Mouse (Mus musculus) liver, embryonic 14.5 days (tissue): ENCODE measurements at regions not wholly inside any gene's neighbourhood (a gene's known extent, or its start where the extent isn't known, plus 50 kb on each side); places are given as distances from the start of the nearest gene placed in this dataset.

Experiments used
- ATAC-seq: fragments of 200-750 bp; cut with Nextera tagmentation; 2 replicates; pipeline ENCODE4 v1.8.0; 2017; ENCODE audit warnings: moderate number of reproducible peaks, mild to moderate bottlenecking, moderate library complexity; ENCODE audit not compliant: insufficient read depth
- DNase-seq, 3 experiments: peaks; one replicate each; pipeline ENCODE4 v3.0.0-alpha.2; 2012 to 2013; ENCODE audit warnings: low read depth in 3 of 3, low spot score in 3 of 3
- H3K27ac ChIP-seq: fragments of 300-500 bp; sonication (generic); 2 replicates; pipeline ENCODE4 v1.5.1; 2014; ENCODE audit warnings: moderate library complexity, mild to moderate bottlenecking, control low read depth, inconsistent platforms
- H3K27me3 ChIP-seq: fragments of 300-500 bp; sonication (generic); 2 replicates; pipeline ENCODE4 v1.6.1; 2014; ENCODE audit warnings: mild to moderate bottlenecking, low read length, moderate library complexity; ENCODE audit not compliant: control insufficient read depth, insufficient read depth
- H3K36me3 ChIP-seq: fragments of 300-500 bp; sonication (generic); replicated peaks from 2 replicates; pipeline ENCODE4 v1.6.1; 2014; ENCODE audit warnings: low read depth; ENCODE audit not compliant: control insufficient read depth, insufficient read depth
- H3K4me1 ChIP-seq, 2 experiments: fragments of 200-500 bp in 1 of 2; fragments of 300-500 bp in 1 of 2; sonication (generic) in 1 of 2; replicated peaks; 2 replicates each; pipeline ENCODE4 v1.6.1; 2012 to 2014; ENCODE audit warnings: antibody characterized with exemption in 1 of 2, inconsistent platforms in 1 of 2, low read length in 1 of 2; ENCODE audit not compliant: control insufficient read depth in 2 of 2, insufficient read depth in 2 of 2
- H3K4me2 ChIP-seq: fragments of 300-500 bp; sonication (generic); 2 replicates; pipeline ENCODE4 v1.6.1; 2014; ENCODE audit warnings: low read depth, mild to moderate bottlenecking, control low read depth, moderate library complexity
- H3K4me3 ChIP-seq, 2 experiments: fragments of 200-500 bp in 1 of 2; fragments of 300-500 bp in 1 of 2; sonication (generic) in 1 of 2; 2 replicates each; pipeline ENCODE4 v1.5.1; 2012 to 2014; ENCODE audit warnings: low read depth in 2 of 2, low read length in 2 of 2, mild to moderate bottlenecking in 2 of 2, control low read depth in 1 of 2, inconsistent platforms in 1 of 2, moderate library complexity in 1 of 2; ENCODE audit not compliant: insufficient read depth in 1 of 2
- H3K9ac ChIP-seq: fragments of 300-500 bp; sonication (generic); replicated peaks from 2 replicates; pipeline ENCODE4 v1.6.1; 2014; ENCODE audit warnings: mild to moderate bottlenecking, control low read depth, moderate library complexity
- H3K9me3 ChIP-seq: fragments of 300-500 bp; sonication (generic); 2 replicates; pipeline ENCODE4 v1.6.1; 2016; ENCODE audit warnings: low read length, mixed read lengths; ENCODE audit not compliant: control insufficient read depth
- CTCF ChIP-seq: IDR thresholded peaks from 2 replicates; pipeline ENCODE4 v1.5.1; 2016; ENCODE audit warnings: antibody characterized with exemption, low read depth, control low read depth
- EP300 ChIP-seq: IDR thresholded peaks from 2 replicates; pipeline ENCODE4 v1.6.1; 2016; ENCODE audit warnings: antibody characterized with exemption, low read depth
- WGBS: fragments of 180-500 bp; shearing (Covaris S2); extraction: QIAGEN DNeasy Blood & Tissue Kit; methylation state at CpG from one replicate; pipeline ENCODE4 v1.1.7; 2014; ENCODE audit not compliant: insufficient replicate concordance; 5-methylcytosine and 5-hydroxymethylcytosine counted together

DNA sequence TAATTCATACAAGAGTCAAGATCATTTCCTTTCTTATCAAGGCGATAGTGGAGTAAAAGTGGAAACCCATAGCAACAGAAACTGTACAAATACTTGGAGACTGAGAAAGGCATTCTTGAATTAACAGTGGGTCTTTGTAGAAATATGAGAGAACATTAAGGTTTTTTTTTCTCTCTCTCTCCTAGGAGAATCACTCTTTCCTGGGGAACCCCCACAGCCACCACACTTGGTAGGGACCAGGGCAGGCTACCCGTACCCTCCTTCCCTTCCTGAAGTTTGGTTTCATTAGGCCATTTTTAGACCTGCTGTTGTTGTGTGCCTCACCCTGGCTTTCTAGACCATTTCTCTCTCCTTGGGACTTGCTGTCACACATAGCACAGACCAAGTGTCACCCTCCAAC, 229.9 kb downstream of the Brinp2 start:
- no peak for TF ChIP-seq CTCF
- TF ChIP-seq EP300 = no peak
- ATAC-seq (no peak), DNase-seq (no peak)
- WGBS = 53% methylated on average over 2 of the region's 2 CpGs
- H3K9me3 ChIP-seq = no peaks in the 10 kb centered on the region
- no peak overlapping the region for H3K4me3 ChIP-seq
- no peak overlapping the region for H3K4me2 ChIP-seq
- H3K27ac ChIP-seq = no peak overlapping the region
- H3K9ac ChIP-seq = no peak overlapping the region
- H3K27me3 ChIP-seq = no peaks in the 10 kb centered on the region
- H3K36me3 ChIP-seq = no peaks in the 10 kb centered on the region
- no peaks in the 10 kb centered on the region for H3K4me1 ChIP-seq

DNA sequence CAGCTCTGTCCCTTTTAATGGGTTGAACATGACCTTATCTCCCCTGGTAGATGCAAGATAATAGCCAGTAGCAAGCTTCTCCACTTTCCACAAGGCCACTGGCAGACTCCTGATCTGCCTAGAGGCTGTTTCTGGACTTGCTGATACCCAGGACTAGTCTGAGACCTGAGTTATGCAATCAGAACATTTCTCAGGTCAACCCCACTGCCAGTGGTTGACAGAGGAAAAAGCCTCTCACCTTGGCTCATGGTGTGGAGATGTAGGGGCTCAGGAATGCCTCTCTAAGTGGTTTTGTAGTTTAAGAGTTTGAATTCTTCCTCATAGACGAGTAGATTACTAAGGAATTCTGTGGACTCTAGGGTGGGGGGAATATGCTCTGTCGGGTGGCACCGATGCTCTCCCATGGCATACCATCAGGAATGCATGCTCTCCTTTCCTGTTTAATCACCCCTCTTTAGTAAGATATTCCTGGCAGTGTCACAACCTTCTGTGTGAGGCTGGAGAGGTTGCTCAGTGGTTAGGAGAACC, 226.8 kb downstream of the Brinp2 start:
- DNase-seq (no peak), ATAC-seq (no peak)
- TF ChIP-seq CTCF = no peak
- TF ChIP-seq EP300 = no peak
- H3K27me3 ChIP-seq = no peaks in the 10 kb centered on the region
- no peak overlapping the region for H3K4me3 ChIP-seq
- H3K9me3 ChIP-seq = no peaks in the 10 kb centered on the region
- H3K27ac ChIP-seq = no peak overlapping the region
- H3K4me2 ChIP-seq = no peak overlapping the region
- no peaks in the 10 kb centered on the region for H3K36me3 ChIP-seq
- no peaks in the 10 kb centered on the region for H3K4me1 ChIP-seq
- no peak overlapping the region for H3K9ac ChIP-seq
- 52% methylated on average over 3 of the region's 3 CpGs for WGBS

DNA sequence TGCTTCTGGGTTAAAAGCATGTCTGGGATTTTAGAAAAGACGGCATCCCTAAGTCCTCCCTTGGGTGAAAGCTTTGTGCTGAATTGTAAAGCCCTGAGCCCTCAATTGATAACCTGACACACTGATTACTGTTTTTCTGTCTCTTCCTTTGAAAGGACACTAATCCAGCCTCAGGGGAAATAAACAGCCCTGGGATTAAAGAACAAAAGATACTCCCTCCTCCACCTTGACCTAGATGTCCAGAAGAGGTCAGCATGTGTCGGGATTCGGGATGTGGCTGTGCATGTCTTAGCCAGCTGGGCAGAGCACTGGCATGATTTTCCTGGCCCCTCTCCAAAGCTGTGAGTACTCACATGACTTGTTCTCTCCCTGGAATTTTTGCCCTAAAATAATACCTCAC, 208.6 kb downstream of the Brinp2 start:
- DNase-seq (no peak), ATAC-seq (no peak)
- H3K4me2 ChIP-seq = no peak overlapping the region
- no peak for TF ChIP-seq CTCF
- TF ChIP-seq EP300 = no peak
- H3K9ac ChIP-seq = no peak overlapping the region
- no peaks in the 10 kb centered on the region for H3K9me3 ChIP-seq
- 37% methylated on average over 3 of the region's 3 CpGs for WGBS
- no peaks in the 10 kb centered on the region for H3K4me1 ChIP-seq
- H3K27ac ChIP-seq = no peak overlapping the region
- no peaks in the 10 kb centered on the region for H3K27me3 ChIP-seq
- no peak overlapping the region for H3K4me3 ChIP-seq
- no peaks in the 10 kb centered on the region for H3K36me3 ChIP-seq

DNA sequence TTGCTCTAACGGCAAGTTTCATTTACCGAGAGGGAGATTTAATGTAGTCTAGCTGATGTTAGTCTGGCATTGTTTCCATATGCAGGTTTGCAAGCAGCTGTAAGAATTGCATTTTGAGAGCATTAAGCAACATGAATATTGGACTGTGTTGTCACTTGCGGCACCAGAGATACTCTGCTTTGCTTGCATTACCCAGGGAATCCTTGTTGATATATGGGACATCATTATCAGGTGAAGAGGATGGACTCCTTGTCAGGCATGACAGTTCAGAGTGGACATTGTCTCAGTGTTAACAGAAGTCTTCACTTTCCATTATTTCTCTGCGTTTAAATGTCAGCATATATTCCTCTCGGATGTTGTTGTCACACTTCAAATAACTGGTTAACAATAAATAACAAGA, 208.1 kb downstream of the Brinp2 start:
- no peak overlapping the region for H3K4me2 ChIP-seq
- no peaks in the 10 kb centered on the region for H3K27me3 ChIP-seq
- no peaks in the 10 kb centered on the region for H3K36me3 ChIP-seq
- no peaks in the 10 kb centered on the region for H3K4me1 ChIP-seq
- H3K27ac ChIP-seq = no peak overlapping the region
- H3K9ac ChIP-seq = no peak overlapping the region
- no peak for ATAC-seq
- no peak for DNase-seq
- H3K9me3 ChIP-seq = no peaks in the 10 kb centered on the region
- TF ChIP-seq CTCF = no peak
- no peak for TF ChIP-seq EP300
- WGBS = 67% methylated on average over 5 of the region's 5 CpGs
- H3K4me3 ChIP-seq = no peak overlapping the region

DNA sequence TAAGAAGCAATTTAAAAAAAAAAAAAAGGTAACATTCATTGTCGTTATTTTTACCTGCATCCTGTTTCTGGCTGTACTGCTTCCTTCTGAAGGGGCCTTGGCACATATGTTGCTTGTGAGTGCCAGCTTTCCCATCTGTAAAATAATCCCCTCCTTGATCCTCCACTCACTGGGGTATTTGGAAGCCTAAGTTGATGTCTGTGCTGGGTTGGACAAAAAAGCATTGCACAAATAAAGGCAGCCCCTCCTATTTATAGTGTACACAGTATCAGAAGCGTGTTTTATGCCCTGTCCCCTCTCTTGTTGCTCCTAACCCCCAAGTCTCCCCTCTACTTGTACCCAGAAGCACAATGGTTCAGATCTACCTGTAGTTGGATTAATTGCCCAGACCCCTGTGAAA, 195.0 kb downstream of the Brinp2 start:
- no peak for DNase-seq
- no peaks in the 10 kb centered on the region for H3K36me3 ChIP-seq
- no peaks in the 10 kb centered on the region for H3K4me1 ChIP-seq
- H3K27me3 ChIP-seq = no peaks in the 10 kb centered on the region
- H3K4me3 ChIP-seq = no peak overlapping the region
- H3K9me3 ChIP-seq = no peaks in the 10 kb centered on the region
- WGBS = 40% methylated on average over 2 of the region's 2 CpGs
- ATAC-seq = no peak
- TF ChIP-seq EP300 (no peak), CTCF (no peak)
- no peak overlapping the region for H3K27ac ChIP-seq
- no peak overlapping the region for H3K9ac ChIP-seq
- H3K4me2 ChIP-seq = no peak overlapping the region
